Mouse (Mus musculus): Measurements from ENCODE around the gene Wdr20. TPM values are rescaled to one million over a fixed set of nuclear protein-coding genes. Genes with fewer than 3 reads are reported as not detected.
A peak's percentile ranks its signal among the peaks of the same experiment; 100 is the strongest.

Gene Wdr20
- total RNA-seq (2012; rRNA removed) (21.9 and 25.8 TPM in 2 replicates), polyA plus RNA-seq (2012; ENCODE audit: insufficient read depth in 1 of 2, insufficient read length in 2 of 2, low read depth in 1 of 2, low replicate concordance in 2 of 2, missing spikeins in 1 of 2) (10 to 100 TPM in 1 of 2 experiments, not detected in 1; 18.8 TPM)

DNA sequence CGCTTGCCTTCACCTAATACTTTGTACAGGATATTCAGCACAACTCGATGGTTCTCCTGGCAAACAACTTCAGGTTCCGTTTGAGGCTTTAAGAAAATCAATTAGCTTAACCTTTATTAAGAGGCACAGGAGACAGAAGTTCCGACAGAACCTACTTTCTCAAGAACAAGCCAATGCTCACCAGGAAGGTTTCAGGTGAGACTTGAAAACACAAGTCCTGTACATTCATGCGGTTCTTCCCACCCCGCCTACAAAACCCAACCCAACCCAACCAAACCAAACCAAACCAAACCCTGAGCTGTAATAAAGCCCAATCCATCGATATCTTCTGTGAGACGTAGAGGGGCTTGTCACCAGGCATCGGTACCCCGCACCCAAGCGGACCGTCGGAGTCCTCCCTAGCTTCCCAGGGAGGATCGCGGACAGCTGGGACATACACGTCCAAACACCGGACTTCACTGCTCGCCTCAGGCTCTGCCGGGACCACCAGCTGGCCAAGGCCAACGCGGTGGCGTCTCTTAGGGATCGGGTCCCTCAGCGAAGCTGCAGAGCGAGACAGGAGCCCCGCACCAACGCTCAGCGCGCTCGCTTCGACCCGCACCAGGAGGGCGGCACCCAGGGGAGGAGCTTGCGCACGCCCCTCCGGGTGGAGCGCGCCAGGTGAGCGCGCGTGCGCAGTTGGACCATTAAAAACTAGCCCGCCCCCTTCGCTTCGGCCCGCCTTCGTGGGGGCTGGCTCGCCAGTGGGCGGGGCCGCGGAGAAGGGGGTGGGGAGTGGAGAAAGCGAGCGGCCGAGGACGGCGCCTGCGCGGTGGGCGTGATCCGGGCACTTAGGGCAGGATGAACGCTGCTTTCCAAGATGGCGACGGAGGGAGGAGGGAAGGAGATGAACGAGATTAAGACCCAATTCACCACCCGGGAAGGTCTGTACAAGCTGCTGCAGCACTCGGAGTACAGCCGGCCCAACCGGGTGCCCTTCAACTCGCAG is at the start of gene Wdr20:
Gene Wdr20 (plus strand): TSS at position 775 of the 988 bp plus-strand sequence.
- Histone ChIP-seq H3K27ac (ENCODE audit: control insufficient read depth, low read depth, low read length) (peak within 1 kb of the TSS; percentile 67), H3K4me1 (ENCODE audit: control insufficient read depth in 1 of 2, insufficient read depth in 2 of 2, low read length in 2 of 2) (peaks cover 5 to 6% of the 10 kb centered on the region in 2 experiments), H3K4me3 (ENCODE audit: control insufficient read depth in 1 of 2, insufficient read depth in 1 of 2, low read depth in 2 of 2, low read length in 2 of 2) (peak within 1 kb of the TSS; percentile 86 to 96), H3K9me3 (replicated peaks; ENCODE audit: insufficient read depth, low read length) (no peaks in the 10 kb centered on the region), H3K9ac (ENCODE audit: control insufficient read depth, low read depth, low read length, poor library complexity, severe bottlenecking) (peak within 1 kb of the TSS; percentile 94), H3K27me3 (ENCODE audit: control insufficient read depth in 1 of 2, insufficient read depth in 2 of 2, low read length in 2 of 2) (no peaks in the 10 kb centered on the region), H3K79me2 (ENCODE audit: control insufficient read depth, insufficient read depth, low read length, poor library complexity) (peaks cover 33% of the 10 kb centered on the region), H3K36me3 (ENCODE audit: control insufficient read depth in 1 of 2, insufficient read depth in 2 of 2, low read length in 2 of 2) (peaks cover 2 to 11% of the 10 kb centered on the region in 2 experiments)
- peak; percentile 96 for DNase-seq (ENCODE audit: low read depth, low spot score)
- no peak for TF ChIP-seq MEF2A (IDR thresholded peaks at IDR 0.05; ENCODE audit: extremely low read depth, insufficient replicate concordance, low read depth, low read length, poor library complexity, severe bottlenecking)
- TF ChIP-seq USF1 (IDR thresholded peaks at IDR 0.05; ENCODE audit: low read depth, low read length) = no peak
- TF ChIP-seq UBTF (IDR thresholded peaks at IDR 0.05; ENCODE audit: borderline replicate concordance, insufficient read depth, low read depth, low read length) = no peak
- peak; percentile 35; the same call in 1 of the 2 replicates for TF ChIP-seq MAZ (IDR thresholded peaks at IDR 0.05; ENCODE audit: low read depth, low read length)
- no peak for TF ChIP-seq EP300 (IDR thresholded peaks at IDR 0.05; ENCODE audit: low read depth in 1 of 2, low read length in 2 of 2)
- peak; percentile 76 for TF ChIP-seq HCFC1 (IDR thresholded peaks at IDR 0.05; ENCODE audit: low read depth, low read length)
- no peak for TF ChIP-seq MAFK (IDR thresholded peaks at IDR 0.05; ENCODE audit: borderline replicate concordance, low read depth, low read length)
- peak; percentile 18; the same call in 1 of the 2 replicates for TF ChIP-seq GATA1 (IDR thresholded peaks at IDR 0.05; ENCODE audit: low read depth, low read length)
- TF ChIP-seq TBP (IDR thresholded peaks at IDR 0.05; ENCODE audit: low read depth, low read length) = peak; percentile 83
- peak; percentile 66 to 85 for TF ChIP-seq POLR2A (IDR thresholded peaks at IDR 0.05; ENCODE audit: control insufficient read depth in 1 of 2, insufficient read depth in 1 of 2, low read depth in 1 of 2, low read length in 2 of 2, poor library complexity in 1 of 2)
- no peak for TF ChIP-seq MYC (IDR thresholded peaks at IDR 0.05; ENCODE audit: low read depth, low read length)
- TF ChIP-seq SIN3A (IDR thresholded peaks at IDR 0.05; ENCODE audit: low read length) = peak; percentile 76
- TF ChIP-seq TCF12 (IDR thresholded peaks at IDR 0.05; ENCODE audit: low read depth, low read length) = peak; percentile 71; the same call in 1 of the 2 replicates
- peak; percentile 82 for TF ChIP-seq NRF1 (IDR thresholded peaks at IDR 0.05; ENCODE audit: insufficient read depth, low read depth, low read length, poor library complexity, severe bottlenecking)
- TF ChIP-seq KAT2A (conservative IDR thresholded peaks at IDR 0.05; ENCODE audit: low read depth, low read length) = no peak
- no peak for TF ChIP-seq JUND (IDR thresholded peaks at IDR 0.05; ENCODE audit: low read depth, low read length)
- TF ChIP-seq RAD21 (IDR thresholded peaks at IDR 0.05; ENCODE audit: low read depth, low read length) = no peak
- TF ChIP-seq ZC3H11A (IDR thresholded peaks at IDR 0.05; ENCODE audit: low read depth, low read length) = no peak
- peak; percentile 43; the same call in 1 of the 2 replicates for TF ChIP-seq MXI1 (IDR thresholded peaks at IDR 0.05; ENCODE audit: low read depth, low read length)
- TF ChIP-seq CHD1 (IDR thresholded peaks at IDR 0.05; ENCODE audit: low read depth, low read length) = no peak
- TF ChIP-seq ZMIZ1 (IDR thresholded peaks at IDR 0.05; ENCODE audit: low read depth, low read length) = peak; percentile 40; the same call in 1 of the 2 replicates
- no peak for TF ChIP-seq MYB (IDR thresholded peaks at IDR 0.05; ENCODE audit: low read depth, low read length)
- TF ChIP-seq ELF1 (IDR thresholded peaks at IDR 0.05; ENCODE audit: low read depth, low read length) = no peak
- TF ChIP-seq CTCF (IDR thresholded peaks at IDR 0.05 in 2 of 3, conservative IDR thresholded peaks at IDR 0.05 in 1 of 3; ENCODE audit: control insufficient read depth in 1 of 3, insufficient read depth in 1 of 3, low read depth in 2 of 3, low read length in 3 of 3, poor library complexity in 1 of 3, severe bottlenecking in 1 of 3) = no peak
- TF ChIP-seq MAX (IDR thresholded peaks at IDR 0.05; ENCODE audit: low read length) = no peak
- TF ChIP-seq BHLHE40 (IDR thresholded peaks at IDR 0.05; ENCODE audit: borderline replicate concordance, low read depth, low read length) = no peak
- peak; percentile 72 for TF ChIP-seq POLR2AphosphoS2 (IDR thresholded peaks at IDR 0.05; ENCODE audit: low read length)
- no peak for TF ChIP-seq ZNF384 (IDR thresholded peaks at IDR 0.05; ENCODE audit: low read depth, low read length)
- TF ChIP-seq GABPA (IDR thresholded peaks at IDR 0.05; ENCODE audit: low read depth, low read length) = no peak
- TF ChIP-seq POLR2AphosphoS5 (IDR thresholded peaks at IDR 0.05; ENCODE audit: borderline replicate concordance, low read depth, low read length) = no peak
- TF ChIP-seq SMC3 (IDR thresholded peaks at IDR 0.05; ENCODE audit: low read depth, low read length) = no peak
- no peak for TF ChIP-seq E2F4 (IDR thresholded peaks at IDR 0.05; ENCODE audit: borderline replicate concordance, low read depth, low read length)
- TF ChIP-seq ZKSCAN1 (IDR thresholded peaks at IDR 0.05; ENCODE audit: low read depth, low read length) = no peak
- no peak for TF ChIP-seq CHD2 (IDR thresholded peaks at IDR 0.05; ENCODE audit: low read length)
- no peak for TF ChIP-seq RCOR1 (IDR thresholded peaks at IDR 0.05; ENCODE audit: low read depth, low read length)

Measured in MEL (cell line).